Mouse (Mus musculus) skeletal muscle tissue, postnatal 0 days (tissue): Measurements from ENCODE around the gene Anxa6. TPM values are rescaled to one million over a fixed set of nuclear protein-coding genes. Genes with fewer than 3 reads are reported as not detected.

ENCODE experiments used
- polyA plus RNA-seq: library from polyadenylated mRNA; unstranded; fragments of >200 nt; fragmentation: Nextera tagmentation; extraction: Ambion mirVana; gene quantifications from 2 replicates; pipeline ENCODE4 v1.2.1, GENCODE M21; 2015

The Anxa6 gene
- polyA plus RNA-seq: 241 and 261 TPM in 2 replicates

GRCm38 (mm10) chr11:55033040-55033660, at the start of gene Anxa6:
Gene Anxa6 (minus strand): TSS chr11:55033445.

DNA sequence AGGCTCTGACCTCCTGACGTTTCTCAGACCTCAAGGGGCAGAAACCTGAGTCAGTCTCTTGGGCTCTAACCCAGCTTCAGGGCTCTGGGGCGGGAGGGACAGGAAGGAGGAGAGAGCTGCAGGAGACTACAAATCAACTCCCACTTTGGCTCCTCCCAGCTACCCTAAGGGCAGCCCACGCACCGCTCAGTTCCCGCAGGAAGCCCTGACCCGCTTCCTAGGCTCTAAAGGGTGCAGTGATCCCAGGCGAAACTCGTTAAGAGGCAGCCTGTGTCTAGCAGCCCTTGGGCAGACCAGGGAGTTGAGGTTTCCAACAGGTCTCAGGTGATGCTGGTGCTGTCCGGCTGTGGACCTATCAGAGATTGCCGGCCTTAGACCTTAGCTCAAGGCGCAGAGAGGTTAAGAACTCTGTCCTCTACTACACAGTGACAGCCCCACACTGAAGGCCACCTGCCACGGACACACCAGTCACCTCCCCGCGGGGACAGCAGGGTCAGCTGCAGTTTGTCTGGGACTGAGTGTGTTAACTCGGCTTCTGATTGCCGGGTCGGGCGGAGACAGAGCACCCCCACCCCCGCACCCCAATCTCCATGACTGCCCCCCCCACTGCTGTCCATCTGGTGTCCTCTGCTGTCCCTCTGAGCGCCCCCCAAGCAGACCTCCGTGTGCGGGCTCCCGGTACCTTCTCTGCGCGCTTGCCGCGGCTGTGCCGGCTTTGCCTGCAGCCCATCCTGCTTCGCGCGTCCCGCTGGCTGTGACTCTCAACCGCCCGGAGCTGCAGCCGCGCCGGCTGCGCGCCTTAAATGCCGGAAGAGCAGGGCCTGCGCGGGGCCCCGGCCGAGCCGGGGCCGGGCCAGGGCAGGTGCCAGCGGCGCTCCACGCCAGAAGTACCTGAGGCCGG, 44.3 kb upstream of the Anxa6 start, which contains the start of gene Ccdc69:
Gene Ccdc69 (minus strand): TSS at position 801 of the 901 bp plus-strand sequence.

DNA sequence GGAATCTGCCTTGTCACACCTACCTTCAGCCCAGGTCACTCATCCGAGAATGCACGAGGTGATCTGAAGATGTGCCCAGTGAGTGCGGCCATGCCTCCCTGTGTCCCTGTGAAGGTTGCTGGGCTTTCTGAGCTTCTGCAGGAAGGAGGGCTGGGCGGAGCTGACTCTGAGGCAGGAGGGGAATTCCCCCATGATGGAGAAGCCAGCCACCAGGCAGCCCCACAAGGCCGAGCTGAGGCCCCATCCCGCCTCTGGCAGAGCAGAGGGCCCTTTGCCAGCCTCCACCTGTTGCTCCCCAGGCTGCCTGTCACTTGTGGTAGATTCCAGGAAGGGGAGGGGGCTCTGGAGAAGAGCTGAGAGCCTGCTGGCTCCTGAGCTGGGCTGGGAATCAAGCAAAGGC, 70.4 kb downstream of the Anxa6 start, which contains the start of gene Tnip1:
Gene Tnip1 (minus strand): TSS at position 108 of the 400 bp plus-strand sequence.

Other genes with a start within 250 kb of the Anxa6 start
- 40.1 and 40.4 TPM in 2 replicates for gene Cdc42se2, start 245.8 kb downstream of the Anxa6 start, polyA plus RNA-seq
- gene Lyrm7, start 172.5 kb downstream of the Anxa6 start, polyA plus RNA-seq: 11.6 and 11.8 TPM in 2 replicates
- 581 and 594 TPM in 2 replicates for gene Hint1, start 167.1 kb downstream of the Anxa6 start, polyA plus RNA-seq
- 49.5 and 62.1 TPM in 2 replicates for gene Gpx3, start 131.0 kb downstream of the Anxa6 start, polyA plus RNA-seq
- 27.3 and 30.2 TPM in 2 replicates for gene Tnip1, start 70.5 kb downstream of the Anxa6 start, polyA plus RNA-seq
- gene Ccdc69, start 44.7 kb upstream of the Anxa6 start, polyA plus RNA-seq: 15.7 and 20.6 TPM in 2 replicates
- gene Gm2a, start 64.7 kb upstream of the Anxa6 start, polyA plus RNA-seq: 18.7 and 32.2 TPM in 2 replicates
- not detected in 2 replicates for gene Slc36a3, start 118.3 kb upstream of the Anxa6 start, polyA plus RNA-seq
- 4.1 and 26.1 TPM in 2 replicates for gene Slc36a2, start 151.6 kb upstream of the Anxa6 start, polyA plus RNA-seq
- gene Slc36a1, start 170.9 kb upstream of the Anxa6 start, polyA plus RNA-seq: 0.56 and 0.62 TPM in 2 replicates